Mouse (Mus musculus) G1E (cell line): ENCODE measurements around the gene Arhgap8.

Experiments
- CTCF ChIP-seq: IDR thresholded peaks from 2 replicates; pipeline ENCODE4 v1.5.1; 2012; ENCODE audit warnings: low read depth, low read length, inconsistent platforms, mixed read lengths
- GATA1 ChIP-seq: IDR thresholded peaks from 2 replicates; pipeline ENCODE4 v1.6.1; 2012; ENCODE audit warnings: borderline replicate concordance, low read length, inconsistent platforms, mixed read lengths
- POLR2AphosphoS5 ChIP-seq: IDR thresholded peaks from 2 replicates; pipeline ENCODE4 v1.6.1; 2012; ENCODE audit warnings: low read depth, low read length, inconsistent platforms; ENCODE audit not compliant: insufficient replicate concordance
- TAL1 ChIP-seq: conservative IDR thresholded peaks from 2 replicates; pipeline ENCODE4 v1.6.1; 2012; ENCODE audit warnings: low read depth, low read length, inconsistent platforms, mixed read lengths

GRCm38 (mm10) chr15:84744308-84744707 lies 24.5 kb downstream of the Arhgap8 start:
- no peak for TF ChIP-seq TAL1
- TF ChIP-seq CTCF, result no peak
- no peak for TF ChIP-seq GATA1
- TF ChIP-seq POLR2AphosphoS5, result no peak
